Mouse (Mus musculus): Measurements from ENCODE around the gene Anks1b. TPM values are rescaled to one million over a fixed set of nuclear protein-coding genes. Genes with fewer than 3 reads are reported as not detected.

Gene Anks1b
- polyA plus RNA-seq, 1 experiment from 2014 or later = 1.8 TPM

GRCm38 (mm10) chr10:90969355-90970174 lies 1096.3 kb downstream of the Anks1b start:
- 5% methylated on average over 65 of the region's 72 CpGs for WGBS
- Histone ChIP-seq H3K27ac (replicated peaks) (no peak overlapping the region), H3K4me1 (replicated peaks; ENCODE audit: control insufficient read depth, insufficient read depth) (0 out of 2 replicates have a peak, but pooled peaks cover 3% of the 10 kb centered on the region), H3K36me3 (ENCODE audit: control insufficient read depth, insufficient read depth, low read length) (no peaks in the 10 kb centered on the region), H3K4me3 (ENCODE audit: low read depth, low read length) (peak overlapping the region; percentile 45), H3K9ac (ENCODE audit: low read length) (peak overlapping the region; percentile 41; the same call in 1 of the 2 replicates), H3K9me3 (ENCODE audit: control insufficient read depth, low read length) (no peaks in the 10 kb centered on the region), H3K4me2 (replicated peaks; ENCODE audit: low read depth) (peak overlapping the region; percentile 85), H3K27me3 (ENCODE audit: control insufficient read depth, insufficient read depth, low read length) (no peaks in the 10 kb centered on the region)
- DNase-seq (ENCODE audit: low spot score) (peak; percentile 25), ATAC-seq (ENCODE audit: low FRiP score, low TSS enrichment) (peak; percentile 38; the same call in 1 of the 2 replicates)
- no peak for TF ChIP-seq CTCF (IDR thresholded peaks at IDR 0.05; ENCODE audit: low read depth)
- no peak for TF ChIP-seq EP300 (optimal IDR thresholded peaks at IDR 0.05)

DNA sequence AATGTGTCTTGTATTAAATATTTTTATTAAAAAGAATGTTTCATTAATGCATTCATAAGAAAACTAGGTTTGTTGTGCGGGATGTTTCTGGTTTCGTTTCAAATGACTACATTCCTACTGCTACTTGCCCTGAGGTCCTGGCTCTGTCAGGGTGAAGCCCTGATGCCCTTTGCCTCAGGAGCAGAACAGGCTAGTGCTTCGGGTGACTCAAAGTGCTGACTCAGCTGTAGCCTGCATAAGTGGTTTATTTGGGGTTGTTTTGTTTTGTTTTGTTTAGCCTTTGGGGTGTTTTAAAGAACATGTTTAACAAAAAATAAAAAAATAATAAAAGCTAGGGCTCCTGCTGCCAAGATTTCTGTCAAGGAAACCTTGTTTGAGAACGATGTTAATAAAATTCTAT lies 1097.3 kb downstream of the Anks1b start:
- H3K36me3 ChIP-seq (ENCODE audit: control insufficient read depth, insufficient read depth, low read length) = no peaks in the 10 kb centered on the region

GRCm38 (mm10) chr10:90974084-90974483 lies 1100.8 kb downstream of the Anks1b start:
- no peak overlapping the region for H3K4me2 ChIP-seq (replicated peaks; ENCODE audit: low read depth)
- ATAC-seq (ENCODE audit: low FRiP score, low TSS enrichment) = no peak
- no peak overlapping the region for H3K4me3 ChIP-seq (ENCODE audit: low read depth, low read length)
- no peak overlapping the region for H3K9ac ChIP-seq (ENCODE audit: low read length)
- WGBS = 50% methylated on average over 2 of the region's 2 CpGs
- no peak for TF ChIP-seq CTCF (IDR thresholded peaks at IDR 0.05; ENCODE audit: low read depth)
- no peak for TF ChIP-seq EP300 (optimal IDR thresholded peaks at IDR 0.05)
- H3K27me3 ChIP-seq (ENCODE audit: control insufficient read depth, insufficient read depth, low read length) = no peaks in the 10 kb centered on the region
- no peaks in the 10 kb centered on the region for H3K9me3 ChIP-seq (ENCODE audit: control insufficient read depth, low read length)
- no peak overlapping the region for H3K27ac ChIP-seq (replicated peaks)
- H3K36me3 ChIP-seq (ENCODE audit: control insufficient read depth, insufficient read depth, low read length) = no peaks in the 10 kb centered on the region
- H3K4me1 ChIP-seq (replicated peaks; ENCODE audit: control insufficient read depth, insufficient read depth) = 0 out of 2 replicates have a peak, but pooled peaks cover 3% of the 10 kb centered on the region
- DNase-seq (ENCODE audit: low spot score) = no peak

More for the DNA sequence above, 1097.3 kb downstream of the Anks1b start:
- Histone ChIP-seq H3K27me3 (ENCODE audit: control insufficient read depth, insufficient read depth, low read length) (no peaks in the 10 kb centered on the region), H3K4me2 (replicated peaks; ENCODE audit: low read depth) (no peak overlapping the region), H3K9ac (ENCODE audit: low read length) (no peak overlapping the region), H3K27ac (replicated peaks) (no peak overlapping the region), H3K4me1 (replicated peaks; ENCODE audit: control insufficient read depth, insufficient read depth) (0 out of 2 replicates have a peak, but pooled peaks cover 3% of the 10 kb centered on the region), H3K9me3 (ENCODE audit: control insufficient read depth, low read length) (no peaks in the 10 kb centered on the region), H3K4me3 (ENCODE audit: low read depth, low read length) (no peak overlapping the region)
- WGBS = 46% methylated on average over 4 of the region's 4 CpGs
- ATAC-seq (ENCODE audit: low FRiP score, low TSS enrichment) = no peak
- DNase-seq (ENCODE audit: low spot score) = no peak
- TF ChIP-seq EP300 (optimal IDR thresholded peaks at IDR 0.05) = no peak
- no peak for TF ChIP-seq CTCF (IDR thresholded peaks at IDR 0.05; ENCODE audit: low read depth)

- 64% methylated on average over 6 of the region's 6 CpGs for WGBS
- no peak overlapping the region for H3K9ac ChIP-seq (ENCODE audit: low read length)
- no peak for DNase-seq (ENCODE audit: low spot score)
Measured at GRCm38 (mm10) chr10:90974491-90974890, 1101.2 kb downstream of the Anks1b start.

DNA sequence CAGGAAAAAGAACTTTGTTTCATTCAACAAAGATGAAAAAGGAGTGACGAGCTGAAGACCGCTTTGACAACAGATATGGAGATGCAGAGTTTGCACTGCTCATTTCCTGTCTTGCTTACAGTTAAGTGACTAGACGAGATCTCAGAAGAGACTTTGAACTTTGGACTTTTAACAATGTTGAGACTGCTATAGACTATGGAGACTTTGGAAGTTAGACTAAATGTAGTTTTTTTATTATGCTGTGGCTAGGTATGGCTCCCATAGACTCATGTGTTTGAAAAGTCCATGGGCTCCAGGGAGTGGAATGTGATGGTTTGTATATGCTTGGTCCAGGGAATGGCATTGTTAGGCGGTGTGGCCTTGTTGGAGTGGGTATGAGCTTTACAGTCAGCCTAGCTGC lies 1108.5 kb downstream of the Anks1b start:
- Histone ChIP-seq H3K9me3 (ENCODE audit: control insufficient read depth, low read length) (no peaks in the 10 kb centered on the region), H3K36me3 (ENCODE audit: control insufficient read depth, insufficient read depth, low read length) (no peaks in the 10 kb centered on the region), H3K4me3 (ENCODE audit: low read depth, low read length) (no peak overlapping the region), H3K27me3 (ENCODE audit: control insufficient read depth, insufficient read depth, low read length) (no peaks in the 10 kb centered on the region), H3K4me2 (replicated peaks; ENCODE audit: low read depth) (no peak overlapping the region), H3K9ac (ENCODE audit: low read length) (no peak overlapping the region), H3K4me1 (replicated peaks; ENCODE audit: control insufficient read depth, insufficient read depth) (no peaks in the 10 kb centered on the region), H3K27ac (replicated peaks) (no peak overlapping the region)
- 86% methylated on average over 4 of the region's 4 CpGs for WGBS
- DNase-seq (ENCODE audit: low spot score) (no peak), ATAC-seq (ENCODE audit: low FRiP score, low TSS enrichment) (no peak)
- TF ChIP-seq CTCF (IDR thresholded peaks at IDR 0.05; ENCODE audit: low read depth) (no peak), EP300 (optimal IDR thresholded peaks at IDR 0.05) (no peak)

More at GRCm38 (mm10) chr10:90974491-90974890, 1101.2 kb downstream of the Anks1b start:
- H3K4me2 ChIP-seq (replicated peaks; ENCODE audit: low read depth) = no peak overlapping the region
- ATAC-seq (ENCODE audit: low FRiP score, low TSS enrichment) = no peak
- H3K4me1 ChIP-seq (replicated peaks; ENCODE audit: control insufficient read depth, insufficient read depth) = 0 out of 2 replicates have a peak, but pooled peaks cover 3% of the 10 kb centered on the region
- H3K27ac ChIP-seq (replicated peaks) = no peak overlapping the region
- no peaks in the 10 kb centered on the region for H3K9me3 ChIP-seq (ENCODE audit: control insufficient read depth, low read length)
- no peak overlapping the region for H3K4me3 ChIP-seq (ENCODE audit: low read depth, low read length)
- H3K36me3 ChIP-seq (ENCODE audit: control insufficient read depth, insufficient read depth, low read length) = no peaks in the 10 kb centered on the region
- no peaks in the 10 kb centered on the region for H3K27me3 ChIP-seq (ENCODE audit: control insufficient read depth, insufficient read depth, low read length)
- TF ChIP-seq EP300 (optimal IDR thresholded peaks at IDR 0.05) = no peak
- TF ChIP-seq CTCF (IDR thresholded peaks at IDR 0.05; ENCODE audit: low read depth) = no peak

DNA sequence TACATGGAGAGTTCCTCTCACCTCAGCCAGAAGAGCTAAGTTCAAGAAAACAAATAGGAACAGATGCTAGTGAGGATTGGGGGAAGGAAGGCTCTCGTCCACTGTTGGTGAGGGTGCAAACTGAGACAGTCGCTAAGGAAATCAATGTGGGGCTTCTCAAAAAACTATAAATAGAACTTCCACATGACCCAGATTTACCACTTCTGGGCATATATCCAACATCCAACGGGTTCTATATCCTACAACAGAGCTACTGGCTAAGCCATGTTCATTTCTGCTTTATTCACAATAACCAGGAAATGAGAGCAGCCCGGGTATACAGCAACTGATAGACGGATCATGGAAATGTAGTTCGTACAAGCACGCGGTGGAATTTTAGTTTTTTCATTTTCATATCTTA lies 1109.7 kb downstream of the Anks1b start:
- ATAC-seq (ENCODE audit: low FRiP score, low TSS enrichment) (no peak), DNase-seq (ENCODE audit: low spot score) (no peak)
- Histone ChIP-seq H3K4me3 (ENCODE audit: low read depth, low read length) (no peak overlapping the region), H3K9me3 (ENCODE audit: control insufficient read depth, low read length) (no peaks in the 10 kb centered on the region), H3K36me3 (ENCODE audit: control insufficient read depth, insufficient read depth, low read length) (no peaks in the 10 kb centered on the region), H3K27me3 (ENCODE audit: control insufficient read depth, insufficient read depth, low read length) (no peaks in the 10 kb centered on the region), H3K4me2 (replicated peaks; ENCODE audit: low read depth) (no peak overlapping the region), H3K9ac (ENCODE audit: low read length) (no peak overlapping the region), H3K4me1 (replicated peaks; ENCODE audit: control insufficient read depth, insufficient read depth) (no peaks in the 10 kb centered on the region), H3K27ac (replicated peaks) (no peak overlapping the region)
- 48% methylated on average over 8 of the region's 8 CpGs for WGBS
- TF ChIP-seq CTCF (IDR thresholded peaks at IDR 0.05; ENCODE audit: low read depth) = no peak
- no peak for TF ChIP-seq EP300 (optimal IDR thresholded peaks at IDR 0.05)
